ENCODE assay signal across 24 mouse cellular contexts in the genomic region with DNA sequence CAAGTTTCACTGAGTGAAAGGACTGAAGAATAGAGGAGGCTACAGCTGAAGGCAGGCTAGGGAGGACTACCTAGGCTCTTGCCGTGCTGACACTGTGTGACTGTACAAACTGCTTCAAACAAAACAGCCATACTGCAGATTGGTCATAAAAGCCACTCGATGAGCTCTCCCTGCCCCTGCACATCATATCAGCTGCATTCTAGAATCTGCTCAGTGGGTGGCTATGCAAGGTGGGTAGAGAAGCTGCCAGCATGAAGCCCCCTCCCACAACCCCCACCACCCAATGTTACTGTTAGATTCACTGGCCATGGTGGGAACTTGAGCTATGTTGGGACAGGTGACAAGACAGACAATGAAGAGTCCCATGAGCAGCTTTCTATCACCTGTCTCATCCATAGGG.
A peak's percentile ranks its signal among the peaks of the same experiment; 100 is the strongest.
DNase-seq lines count a peak whose midpoint lies in the region; ATAC-seq and TF ChIP-seq lines count a peak whose summit lies in the region.
"Had no signal": no experiment of that assay in that cellular context is flagged by ENCODE, and none has a peak within 500 bp of the region (broad histone marks: within the 10 kb centered on the region; RNA-seq: fewer than 3 reads in every experiment).

No protein-coding gene starts in this region.

- H3K4me3 ChIP-seq in forebrain, embryonic 10.5 days = no peak overlapping the region
- H3K4me3 ChIP-seq in forebrain, embryonic 14.5 days (ENCODE audit: low read depth, low read length) = no peak overlapping the region
- no peak overlapping the region for H3K4me3 ChIP-seq in layer of hippocampus, adult 2 months
- H3K4me3 ChIP-seq: embryonic facial prominence, embryonic 10.5 days; embryonic facial prominence, embryonic 12.5 days; forebrain, embryonic 13.5 days had no signal

- no peak overlapping the region for H3K4me2 ChIP-seq in forebrain, embryonic 14.5 days (ENCODE audit: low read length)
- H3K4me2 ChIP-seq: embryonic facial prominence, embryonic 12.5 days; forebrain, embryonic 13.5 days had no signal

- H3K4me1 ChIP-seq in forebrain, embryonic 10.5 days = peaks cover 36% of the 10 kb centered on the region
- peaks cover 17% of the 10 kb centered on the region for H3K4me1 ChIP-seq in forebrain, embryonic 14.5 days (ENCODE audit: control insufficient read depth, insufficient read depth, low read length)
- H3K4me1 ChIP-seq: embryonic facial prominence, embryonic 10.5 days; embryonic facial prominence, embryonic 12.5 days had no signal

- no peaks in the 10 kb centered on the region for H3K27me3 ChIP-seq in forebrain, embryonic 10.5 days (ENCODE audit: poor library complexity, severe bottlenecking)
- no peaks in the 10 kb centered on the region for H3K27me3 ChIP-seq in forebrain, embryonic 14.5 days (replicated peaks; ENCODE audit: control insufficient read depth, insufficient read depth, low read length)
- H3K27me3 ChIP-seq: CH12.LX; embryonic facial prominence, embryonic 12.5 days; forebrain, embryonic 13.5 days had no signal

- DNase-seq in forebrain, embryonic 10.5 days (ENCODE audit: extremely low spot score, low spot score) = no peak
- DNase-seq in forebrain, embryonic 14.5 days (ENCODE audit: low spot score) = no peak
- DNase-seq in heart, adult 11 months = peak; percentile 57
- no peak for DNase-seq in heart, postnatal 4 days
- no peak for DNase-seq in layer of hippocampus, adult 2 months (ENCODE audit: low spot score in 2 of 2)
- no peak for DNase-seq in layer of hippocampus, adult 11-12 months (ENCODE audit: low spot score)
- DNase-seq: adrenal gland, adult 8-10 months; adrenal gland, postnatal 14 days; adrenal gland, postnatal 36 days; B cell, adult 2 months; cerebellum, adult 11-12 months; cerebellum, adult 2 months; cerebellum, adult 9-10 months; cerebellum, postnatal 10 days; cerebellum, postnatal 25 days; forebrain, postnatal 0 days had no signal

- ATAC-seq in forebrain, embryonic 14.5 days = no peak
- ATAC-seq: activated CD4-positive, CD25-positive, alpha-beta regulatory T cell, adult 4 months; CD4-positive, CD25-positive, alpha-beta regulatory T cell, adult 4 months; forebrain, embryonic 13.5 days; forebrain, postnatal 0 days; Patski had no signal

- H3K9me3 ChIP-seq in forebrain, embryonic 10.5 days = no peaks in the 10 kb centered on the region
- H3K9me3 ChIP-seq in forebrain, embryonic 14.5 days (replicated peaks; ENCODE audit: control insufficient read depth, low read length) = no peaks in the 10 kb centered on the region
- H3K9me3 ChIP-seq: embryonic facial prominence, embryonic 10.5 days; embryonic facial prominence, embryonic 12.5 days; forebrain, embryonic 13.5 days had no signal

- H3K9ac ChIP-seq in forebrain, embryonic 14.5 days (ENCODE audit: low read length) = no peak overlapping the region
- H3K9ac ChIP-seq: embryonic facial prominence, embryonic 12.5 days; forebrain, embryonic 13.5 days; forebrain, postnatal 0 days had no signal

- H3K36me3 ChIP-seq in forebrain, embryonic 10.5 days (replicated peaks) = no peaks in the 10 kb centered on the region
- H3K36me3 ChIP-seq in forebrain, embryonic 14.5 days (ENCODE audit: control insufficient read depth, insufficient read depth, low read length) = no peaks in the 10 kb centered on the region
- H3K36me3 ChIP-seq: embryonic facial prominence, embryonic 10.5 days; embryonic facial prominence, embryonic 12.5 days; G1E had no signal

- no peak for TF ChIP-seq CTCF in layer of hippocampus, adult 2 months (conservative IDR thresholded peaks at IDR 0.05)

- WGBS in forebrain, embryonic 10.5 days = 90% methylated on average over 2 of the region's 2 CpGs
- 84% methylated on average over 2 of the region's 2 CpGs for WGBS in forebrain, embryonic 14.5 days

- H3K27ac ChIP-seq in forebrain, embryonic 10.5 days = peak overlapping the region; percentile 54; the same call in 1 of the 2 replicates
- no peak overlapping the region for H3K27ac ChIP-seq in forebrain, embryonic 14.5 days (ENCODE audit: low read depth, low read length)
- H3K27ac ChIP-seq in layer of hippocampus, adult 2 months = peak overlapping the region; percentile 78
- H3K27ac ChIP-seq: embryonic facial prominence, embryonic 10.5 days; embryonic facial prominence, embryonic 12.5 days had no signal
